Mouse (Mus musculus) embryonic fibroblast, embryonic 13.5 days (primary cell): ENCODE results near the gene Pik3r2.

ENCODE experiments used
- CTCF ChIP-seq: IDR thresholded peaks from 2 replicates; pipeline ENCODE4 v1.5.1; 2011; ENCODE audit warnings: mild to moderate bottlenecking, control low read depth, low read length, moderate library complexity, borderline replicate concordance; ENCODE audit not compliant: insufficient read depth
- POLR2A ChIP-seq: IDR thresholded peaks from 2 replicates; pipeline ENCODE4 v1.6.1; 2011; ENCODE audit warnings: low read depth, mild to moderate bottlenecking, control low read depth, low read length, moderate library complexity

GRCm38 (mm10) chr8:70808239-70808638 is 31.7 kb upstream of the Pik3r2 start, which contains the start of gene Il12rb1:
- TF ChIP-seq POLR2A (no peak), CTCF (no peak)
